In genomic region chr12:115121899-115122298, GRCm38 (mm10) we compare ENCODE assay signal across 17 mouse cellular contexts.
"Had no signal": no experiment of that assay in that cellular context is flagged by ENCODE, and none has a peak within 500 bp of the region (broad histone marks: within the 10 kb centered on the region; RNA-seq: fewer than 3 reads in every experiment).

No protein-coding gene starts in this region.

- H3K27me3 ChIP-seq: liver, embryonic 13.5 days; megakaryocyte, embryonic 14.5 days; midbrain, embryonic 13.5 days had no signal

- H3K4me2 ChIP-seq: liver, embryonic 13.5 days; lung, embryonic 14.5 days; midbrain, embryonic 13.5 days had no signal

- ATAC-seq: intestine, postnatal 0 days; lung, postnatal 0 days; midbrain, embryonic 13.5 days; midbrain, embryonic 16.5 days had no signal

- H3K4me1 ChIP-seq: liver, embryonic 13.5 days; megakaryocyte, embryonic 14.5 days; midbrain, embryonic 10.5 days; midbrain, embryonic 13.5 days had no signal

- H3K27ac ChIP-seq: kidney, postnatal 0 days; layer of hippocampus, adult 2 months; liver, embryonic 13.5 days; macrophage; midbrain, embryonic 10.5 days; midbrain, embryonic 13.5 days had no signal

- H3K36me3 ChIP-seq: liver, embryonic 13.5 days; midbrain, embryonic 10.5 days; midbrain, embryonic 13.5 days had no signal

- H3K9me3 ChIP-seq: liver, embryonic 13.5 days; megakaryocyte, embryonic 14.5 days had no signal

- H3K9ac ChIP-seq: liver, embryonic 13.5 days; lung, embryonic 14.5 days; midbrain, embryonic 13.5 days had no signal

- H3K4me3 ChIP-seq: layer of hippocampus, adult 2 months; liver, embryonic 13.5 days; megakaryocyte, embryonic 14.5 days; midbrain, embryonic 10.5 days; midbrain, embryonic 13.5 days; myocyte had no signal

- DNase-seq: kidney, adult 2 months; kidney, postnatal 25 days; layer of hippocampus, adult 9-11 months; liver, embryonic 13.5 days; lung, embryonic 14.5 days; right cerebral cortex, adult 18-20 months; right cerebral cortex, postnatal 25 days had no signal
